Mouse (Mus musculus) heart, adult 2 months (tissue): ENCODE data around the gene Bcar3. TPM values are rescaled to one million over a fixed set of nuclear protein-coding genes. Genes with fewer than 3 reads are reported as not detected.
A peak's percentile ranks its signal among the peaks of the same experiment; 100 is the strongest.

Source experiments
- DNase-seq, 2 experiments: peaks; one replicate each; pipeline ENCODE4 v3.0.0; 2021
- H3K27ac ChIP-seq: fragments of 200-600 bp; 2 replicates; pipeline ENCODE4 v1.8.1; 2022
- H3K27me3 ChIP-seq: fragments of 200-500 bp; 2 replicates; pipeline ENCODE4 v1.6.1; 2012; ENCODE audit warnings: mild to moderate bottlenecking, low read length, inconsistent platforms, mixed read lengths; ENCODE audit not compliant: control insufficient read depth, insufficient read depth
- H3K36me3 ChIP-seq: fragments of 200-500 bp; 2 replicates; pipeline ENCODE4 v1.6.1; 2012; ENCODE audit warnings: low read length, inconsistent platforms; ENCODE audit not compliant: control insufficient read depth, insufficient read depth
- H3K4me1 ChIP-seq: fragments of 200-500 bp; 2 replicates; pipeline ENCODE4 v1.6.1; 2011; ENCODE audit warnings: low read length; ENCODE audit not compliant: control insufficient read depth, insufficient read depth
- H3K4me3 ChIP-seq: fragments of 200-600 bp; 2 replicates; pipeline ENCODE4 v1.8.1; 2022
- H3K79me2 ChIP-seq: fragments of 200-500 bp; replicated peaks from 2 replicates; pipeline ENCODE4 v1.6.1; 2012; ENCODE audit warnings: mild to moderate bottlenecking, inconsistent platforms, low read length, moderate library complexity, mixed read lengths; ENCODE audit not compliant: control insufficient read depth, insufficient read depth
- H3K9ac ChIP-seq: fragments of 200-500 bp; 2 replicates; pipeline ENCODE4 v1.6.1; 2012; ENCODE audit warnings: low read depth, mild to moderate bottlenecking, control low read depth, inconsistent platforms, low read length, mixed read lengths
- CTCF ChIP-seq: fragments of 200-600 bp; IDR thresholded peaks from 2 replicates; pipeline ENCODE4 v1.8.1; 2022; ENCODE audit warnings: antibody characterized with exemption, mild to moderate bottlenecking, moderate library complexity
- EP300 ChIP-seq: fragments of 200-500 bp; IDR thresholded peaks from 2 replicates; pipeline ENCODE4 v1.6.1; 2011; ENCODE audit warnings: low read depth, low read length, control low read depth; ENCODE audit not compliant: insufficient read depth
- POLR2A ChIP-seq: fragments of 200-500 bp; IDR thresholded peaks from 2 replicates; pipeline ENCODE4 v1.6.1; 2011; ENCODE audit warnings: mild to moderate bottlenecking, low read depth, low read length, control low read depth; ENCODE audit not compliant: insufficient read depth
- WGBS: fragments of 180-500 bp; shearing (Covaris S2); methylation state at CpG from one replicate; pipeline ENCODE4 v1.1.7; 2018; 5-methylcytosine and 5-hydroxymethylcytosine counted together
- intact Hi-C: fragments of 180-260 bp; cut with DNase I; formaldehyde crosslinking; loops from one replicate; pipeline ENCODE4 v1.15.1; 2025
- polyA plus RNA-seq: library from polyadenylated mRNA; depleted of rRNA; stranded (reverse); fragments of >200 nt; gene quantifications from 2 replicates; pipeline ENCODE4 v1.2.3, GENCODE M21; 2012
- total RNA-seq, 2 experiments: library from RNA; stranded (reverse); gene quantifications; 2 replicates each; pipeline ENCODE4 v1.2.3; 2021

The Bcar3 gene
- total and polyA plus RNA-seq, 3 experiments = 4.7 to 10.2 (median 7.5) TPM

DNA sequence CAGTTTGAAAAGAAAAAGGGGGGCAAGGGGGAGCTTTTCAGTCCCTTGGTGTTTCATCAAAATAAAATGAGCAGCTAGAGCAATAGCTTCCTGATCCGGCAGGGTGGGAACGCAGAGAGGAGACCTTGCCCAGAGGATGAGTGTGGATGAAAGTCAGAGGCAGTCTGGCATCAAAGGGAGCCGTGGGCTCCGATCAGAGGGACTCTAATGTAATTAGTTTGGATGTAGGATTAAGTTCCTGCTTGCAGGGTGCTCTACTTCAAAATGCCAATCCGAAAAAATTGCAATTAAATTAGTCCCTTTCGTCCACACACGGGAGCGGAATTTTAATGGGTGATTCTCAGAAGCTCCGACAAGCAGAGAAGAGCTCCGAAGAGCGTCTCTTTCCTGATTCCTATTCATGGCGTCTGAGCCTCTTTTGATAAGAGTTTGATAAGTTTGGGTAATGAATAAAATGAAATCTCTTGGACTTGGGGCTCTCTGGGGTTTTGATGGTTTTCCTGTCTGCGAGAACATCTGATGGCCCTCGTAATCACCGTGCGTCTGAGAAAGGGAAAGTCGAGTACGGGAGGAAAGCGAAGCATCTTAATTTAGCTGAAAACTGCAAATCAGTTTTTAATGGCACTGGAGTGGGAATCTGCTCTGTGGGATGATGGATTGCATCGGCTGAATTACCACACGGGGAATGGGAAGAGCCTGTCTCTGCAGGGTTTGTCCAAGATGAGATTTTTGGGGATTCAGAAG lies 199.1 kb downstream of the Bcar3 start:
- TF ChIP-seq EP300 = no peak
- no peak for TF ChIP-seq CTCF
- TF ChIP-seq POLR2A = no peak
- Histone ChIP-seq H3K9ac (no peak overlapping the region), H3K27ac (no peak overlapping the region), H3K27me3 (no peaks in the 10 kb centered on the region), H3K79me2 (no peaks in the 10 kb centered on the region), H3K4me1 (peaks cover 2% of the 10 kb centered on the region), H3K36me3 (no peaks in the 10 kb centered on the region), H3K4me3 (no peak overlapping the region)
- no peak for DNase-seq
- WGBS = 76% methylated on average over 21 of the region's 21 CpGs
- intact Hi-C loops = no loop called here

DNA sequence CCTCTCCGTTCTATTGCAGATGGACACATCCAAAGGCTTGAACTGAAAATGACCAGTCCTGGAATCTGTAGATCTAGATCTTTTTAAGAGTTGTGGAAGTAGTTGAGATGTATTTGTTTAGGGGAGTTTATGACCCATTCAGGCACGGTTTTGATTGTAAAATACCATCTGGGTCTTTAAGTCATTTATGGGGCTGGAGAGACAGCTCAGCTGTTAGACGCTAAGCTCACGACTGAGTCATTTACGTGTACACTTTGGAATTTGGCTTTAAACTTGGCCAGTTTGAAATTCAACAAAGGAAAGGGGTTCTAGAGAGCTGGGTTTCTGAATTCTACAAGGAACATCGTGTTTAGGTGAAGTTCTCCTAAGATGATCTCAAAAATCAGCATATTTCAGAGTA lies 200.8 kb downstream of the Bcar3 start:
- no peaks in the 10 kb centered on the region for H3K27me3 ChIP-seq
- H3K9ac ChIP-seq = no peak overlapping the region
- no peak overlapping the region for H3K4me3 ChIP-seq
- no peaks in the 10 kb centered on the region for H3K36me3 ChIP-seq
- intact Hi-C loops = no loop called here
- peaks cover 2% of the 10 kb centered on the region for H3K4me1 ChIP-seq
- no peak for DNase-seq
- no peak overlapping the region for H3K27ac ChIP-seq
- TF ChIP-seq POLR2A = no peak
- TF ChIP-seq EP300 = no peak
- TF ChIP-seq CTCF = no peak
- no peaks in the 10 kb centered on the region for H3K79me2 ChIP-seq
- 85% methylated on average over 6 of the region's 6 CpGs for WGBS

DNA sequence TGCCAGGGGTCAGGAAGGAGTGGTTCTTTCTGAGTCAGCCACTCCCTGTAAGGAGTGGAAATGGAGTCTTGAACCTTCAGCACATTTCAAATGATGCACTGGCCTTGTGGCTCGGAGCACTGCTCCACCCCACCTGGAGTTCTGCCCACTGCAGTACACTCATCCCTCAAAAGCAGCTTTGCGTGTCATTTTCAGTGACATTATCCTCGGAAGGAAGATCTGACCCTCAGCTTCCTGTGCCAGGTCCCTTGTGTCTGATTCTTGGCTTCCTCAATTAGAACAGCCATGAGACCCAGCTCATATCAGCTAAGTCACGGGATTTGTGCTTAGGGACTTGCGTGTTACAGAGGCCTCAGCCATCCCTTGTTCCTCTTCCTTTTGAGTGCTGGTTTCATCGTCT lies 203.9 kb downstream of the Bcar3 start:
- intact Hi-C loops = no loop called here
- Histone ChIP-seq H3K9ac (no peak overlapping the region), H3K4me1 (peaks cover 2% of the 10 kb centered on the region), H3K27ac (no peak overlapping the region; the same call in 1 of the 2 replicates), H3K27me3 (no peaks in the 10 kb centered on the region), H3K4me3 (no peak overlapping the region), H3K36me3 (no peaks in the 10 kb centered on the region), H3K79me2 (no peaks in the 10 kb centered on the region)
- TF ChIP-seq EP300 (0 out of 2 replicates have a peak, but pooled peaks have one; percentile 28), POLR2A (no peak), CTCF (no peak)
- WGBS = 37% methylated on average over 6 of the region's 6 CpGs
- DNase-seq = peak in 1 of 2 experiments; percentile 54

DNA sequence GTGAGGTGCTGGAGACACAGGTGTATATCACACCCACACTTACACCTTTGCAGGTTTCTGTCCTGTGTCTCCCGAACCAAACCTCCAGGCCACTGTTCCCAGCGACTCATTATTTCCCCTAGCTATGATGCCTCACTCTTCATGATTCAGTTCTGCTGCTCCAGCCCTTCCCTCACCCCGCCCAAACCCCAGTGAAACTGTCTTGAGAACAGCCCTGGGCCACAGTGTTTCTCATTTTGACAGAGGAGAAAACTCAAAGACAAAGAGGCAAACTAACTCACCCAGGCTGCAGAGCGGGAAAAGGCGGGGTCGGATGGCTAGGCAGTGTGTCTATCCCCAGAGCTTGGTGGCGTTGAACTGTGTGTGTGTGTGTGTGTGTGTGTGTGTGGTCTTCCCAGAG lies 204.6 kb downstream of the Bcar3 start:
- WGBS = 86% methylated on average over 7 of the region's 7 CpGs
- no peak for DNase-seq
- peaks cover 2% of the 10 kb centered on the region for H3K4me1 ChIP-seq
- H3K27ac ChIP-seq = peak overlapping the region; percentile 45; the same call in 1 of the 2 replicates
- H3K79me2 ChIP-seq = no peaks in the 10 kb centered on the region
- no peak overlapping the region for H3K9ac ChIP-seq
- no peaks in the 10 kb centered on the region for H3K27me3 ChIP-seq
- no peak overlapping the region for H3K4me3 ChIP-seq
- H3K36me3 ChIP-seq = no peaks in the 10 kb centered on the region
- intact Hi-C loops = no loop called here
- TF ChIP-seq POLR2A (no peak), EP300 (no peak), CTCF (no peak)

DNA sequence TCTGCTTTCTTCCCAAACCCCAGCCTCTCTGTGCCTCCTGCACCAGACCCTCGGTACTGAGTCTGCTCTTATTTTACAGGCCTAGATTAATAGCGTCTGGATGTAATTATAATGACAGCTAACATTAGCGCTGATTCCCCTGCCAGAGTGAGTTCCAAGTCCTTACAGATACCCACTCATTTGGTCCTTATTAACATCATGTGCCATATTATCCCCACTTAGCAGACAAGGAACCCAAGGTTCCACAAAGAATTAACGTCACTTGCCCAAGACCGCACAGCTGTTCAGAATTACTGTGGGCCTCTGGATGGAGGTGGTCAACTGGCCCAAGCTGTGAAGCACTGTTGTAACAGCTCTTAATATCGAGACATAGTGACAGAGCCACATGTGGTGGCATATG lies 205.7 kb downstream of the Bcar3 start:
- WGBS = 85% methylated on average over 6 of the region's 6 CpGs
- Histone ChIP-seq H3K36me3 (no peaks in the 10 kb centered on the region), H3K27ac (no peak overlapping the region), H3K4me1 (peaks cover 2% of the 10 kb centered on the region), H3K9ac (no peak overlapping the region), H3K27me3 (no peaks in the 10 kb centered on the region), H3K79me2 (no peaks in the 10 kb centered on the region), H3K4me3 (no peak overlapping the region)
- no peak for TF ChIP-seq CTCF
- TF ChIP-seq POLR2A = no peak
- no peak for TF ChIP-seq EP300
- DNase-seq = no peak
- intact Hi-C loops = no loop called here

DNA sequence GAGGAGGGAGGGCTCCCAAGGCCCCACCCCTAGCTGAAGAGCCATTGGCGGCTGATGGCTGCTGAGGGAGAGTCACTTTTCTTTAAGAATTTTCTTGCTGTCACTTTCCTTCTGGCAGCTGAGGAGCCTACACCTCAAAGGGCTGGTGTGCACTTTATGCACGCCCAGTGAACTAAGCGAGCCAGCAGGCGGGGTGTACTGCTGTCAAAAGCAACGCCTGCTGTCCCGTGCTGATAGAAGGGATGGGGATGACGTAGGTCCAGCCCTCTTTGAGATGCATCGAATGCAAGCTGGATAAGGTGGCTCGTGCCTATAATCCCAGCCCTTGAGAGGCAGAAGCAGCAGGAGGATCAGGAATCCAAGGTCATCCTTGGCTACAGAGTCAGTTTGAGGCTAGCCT lies 207.0 kb downstream of the Bcar3 start:
- peaks cover 2% of the 10 kb centered on the region for H3K4me1 ChIP-seq
- H3K36me3 ChIP-seq = no peaks in the 10 kb centered on the region
- no peak overlapping the region for H3K9ac ChIP-seq
- H3K27ac ChIP-seq = no peak overlapping the region
- no peak for DNase-seq
- no peak overlapping the region for H3K4me3 ChIP-seq
- no peak for TF ChIP-seq EP300
- no peak for TF ChIP-seq CTCF
- TF ChIP-seq POLR2A = no peak
- H3K27me3 ChIP-seq = no peaks in the 10 kb centered on the region
- intact Hi-C loops = no loop called here
- H3K79me2 ChIP-seq = no peaks in the 10 kb centered on the region
- 84% methylated on average over 9 of the region's 9 CpGs for WGBS
